Mouse (Mus musculus) myocyte (in vitro differentiated cells): Measurements from ENCODE around the gene P2rx2. TPM values are rescaled to one million over a fixed set of nuclear protein-coding genes. Genes with fewer than 3 reads are reported as not detected.

Experiments used
- H3K27me3 ChIP-seq: one replicate; pipeline ENCODE4 v1.6.1; 2011; ENCODE audit not compliant: control insufficient read depth, insufficient read depth, insufficient read length
- H3K36me3 ChIP-seq: one replicate; pipeline ENCODE4 v1.6.1; 2011; ENCODE audit not compliant: control insufficient read depth, insufficient read depth
- H3K4me2 ChIP-seq: one replicate; pipeline ENCODE4 v1.6.1; 2011; ENCODE audit warnings: low read depth, control low read depth
- H3K4me3 ChIP-seq: one replicate; pipeline ENCODE4 v1.5.1; 2011; ENCODE audit warnings: mild to moderate bottlenecking, control low read depth, moderate library complexity
- H3K79me2 ChIP-seq: one replicate; pipeline ENCODE4 v1.6.1; 2011; ENCODE audit not compliant: control insufficient read depth, insufficient read depth
- H3ac ChIP-seq: one replicate; pipeline ENCODE4 v1.6.1; 2011; ENCODE audit not compliant: control insufficient read depth, insufficient read length
- CEBPB ChIP-seq: IDR thresholded peaks from 2 replicates; pipeline ENCODE4 v1.6.1; 2011; ENCODE audit warnings: mild to moderate bottlenecking, moderate library complexity; ENCODE audit not compliant: poor library complexity, insufficient read depth, severe bottlenecking
- E2F4 ChIP-seq: IDR thresholded peaks from one replicate; pipeline ENCODE4 v1.6.1; 2011; ENCODE audit warnings: mild to moderate bottlenecking, control low read depth, moderate library complexity; ENCODE audit not compliant: insufficient read depth
- MAX ChIP-seq: IDR thresholded peaks from one replicate; pipeline ENCODE4 v1.6.1; 2011; ENCODE audit warnings: low read depth, mild to moderate bottlenecking, control low read depth
- MYOD1 ChIP-seq, 3 experiments: IDR thresholded peaks; one replicate each; pipeline ENCODE4 v1.6.1; 2011; ENCODE audit warnings: control low read depth in 2 of 3, low read depth in 2 of 3, mild to moderate bottlenecking in 2 of 3, moderate library complexity in 1 of 3; ENCODE audit not compliant: insufficient read length in 2 of 3, control insufficient read depth in 1 of 3
- MYOG ChIP-seq, 3 experiments: IDR thresholded peaks; one replicate each; pipeline ENCODE4 v1.6.1; 2011; ENCODE audit warnings: control low read depth in 2 of 3, low read depth in 2 of 3, mild to moderate bottlenecking in 2 of 3; ENCODE audit not compliant: insufficient read length in 2 of 3, control insufficient read depth in 1 of 3, insufficient read depth in 1 of 3
- POLR2A ChIP-seq: IDR thresholded peaks from one replicate; pipeline ENCODE4 v1.6.1; 2011; ENCODE audit warnings: low read depth, mild to moderate bottlenecking, control low read depth, moderate library complexity; ENCODE audit not compliant: insufficient read length
- POLR2AphosphoS2 ChIP-seq: IDR thresholded peaks from one replicate; pipeline ENCODE4 v1.6.1; 2011; ENCODE audit warnings: low read depth, control low read depth; ENCODE audit not compliant: insufficient read length
- REST ChIP-seq: IDR thresholded peaks from one replicate; pipeline ENCODE4 v1.6.1; 2011; ENCODE audit warnings: mild to moderate bottlenecking, control low read depth, moderate library complexity; ENCODE audit not compliant: insufficient read depth, insufficient read length
- SRF ChIP-seq: IDR thresholded peaks from one replicate; pipeline ENCODE4 v1.6.1; 2011; ENCODE audit warnings: low read depth; ENCODE audit not compliant: control insufficient read depth, insufficient read length
- TCF12 ChIP-seq: IDR thresholded peaks from one replicate; pipeline ENCODE4 v1.6.1; 2011; ENCODE audit warnings: mild to moderate bottlenecking, control low read depth; ENCODE audit not compliant: poor library complexity, insufficient read depth, severe bottlenecking
- TCF3 ChIP-seq: IDR thresholded peaks from one replicate; pipeline ENCODE4 v1.6.1; 2011; ENCODE audit warnings: low read depth, control low read depth; ENCODE audit not compliant: insufficient read length
- USF1 ChIP-seq: IDR thresholded peaks from one replicate; pipeline ENCODE4 v1.6.1; 2011; ENCODE audit warnings: low read depth, mild to moderate bottlenecking, control low read depth, moderate library complexity
- polyA plus RNA-seq: library from polyadenylated mRNA; unstranded; fragments of >200 nt; fragmentation: generic; extraction: Trizol; gene quantifications from one replicate; pipeline ENCODE4 v1.2.1, GENCODE M21; 2012; ENCODE audit warnings: missing spikeins

P2rx2 gene
- 0.04 TPM for polyA plus RNA-seq

- no peak within 1 kb of the TSS for H3ac ChIP-seq
- H3K4me3 ChIP-seq: no peak within 1 kb of the TSS
- H3K27me3 ChIP-seq: no peaks in the 10 kb centered on the region
- TF ChIP-seq E2F4 (no peak), POLR2AphosphoS2 (no peak), MYOG (IDR thresholded peaks at IDR 0.05; ENCODE audit: control insufficient read depth in 1 of 3, insufficient read depth in 1 of 3, insufficient read length in 2 of 3, low read depth in 2 of 3) (no peak), MAX (no peak), TCF3 (no peak), TCF12 (no peak), REST (no peak), POLR2A (no peak), SRF (no peak), USF1 (no peak), MYOD1 (IDR thresholded peaks at IDR 0.05; ENCODE audit: control insufficient read depth in 1 of 3, insufficient read length in 2 of 3, low read depth in 2 of 3) (no peak), CEBPB (no peak)
- H3K4me2 ChIP-seq: peak within 1 kb of the TSS; percentile 48
- no peaks in the 10 kb centered on the region for H3K36me3 ChIP-seq
- no peaks in the 10 kb centered on the region for H3K79me2 ChIP-seq
These were observed at the start of gene P2rx2 for GRCm38 (mm10) chr5:110342648-110343284. Gene P2rx2 (minus strand): TSS chr5:110343212.

- no peak overlapping the region for H3ac ChIP-seq
- TF ChIP-seq POLR2AphosphoS2: no peak
- TF ChIP-seq MYOD1 (IDR thresholded peaks at IDR 0.05; ENCODE audit: control insufficient read depth in 1 of 3, insufficient read length in 2 of 3, low read depth in 2 of 3): no peak
- TF ChIP-seq MYOG (IDR thresholded peaks at IDR 0.05; ENCODE audit: control insufficient read depth in 1 of 3, insufficient read depth in 1 of 3, insufficient read length in 2 of 3, low read depth in 2 of 3): no peak
- TF ChIP-seq MAX: no peak
- TF ChIP-seq TCF12: no peak
- no peak for TF ChIP-seq REST
- TF ChIP-seq E2F4: no peak
- TF ChIP-seq CEBPB: no peak
- TF ChIP-seq USF1: no peak
- TF ChIP-seq SRF: no peak
- no peak for TF ChIP-seq POLR2A
- no peak for TF ChIP-seq TCF3
These were observed 49.7 kb upstream of the P2rx2 start for GRCm38 (mm10) chr5:110392727-110393126.

DNA sequence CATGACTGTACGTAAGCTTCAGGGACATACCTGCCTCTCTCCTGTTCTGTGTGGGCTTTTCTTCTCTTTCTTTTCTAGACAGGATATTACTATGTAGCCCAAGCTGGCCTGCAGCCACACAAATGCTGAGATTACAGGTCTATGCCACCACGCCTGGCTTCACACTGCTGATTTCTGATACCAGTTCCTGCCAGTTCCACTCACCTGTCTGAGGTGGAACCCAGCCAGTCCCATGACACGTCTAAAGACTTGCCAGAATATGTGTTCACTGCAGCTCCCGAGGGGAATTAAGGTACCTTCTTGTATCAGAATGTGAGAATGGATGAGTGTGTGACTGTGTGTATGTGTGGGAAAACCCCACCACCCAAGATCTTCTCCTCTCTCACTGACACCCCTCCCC is 47.6 kb upstream of the P2rx2 start:
- TF ChIP-seq MAX: no peak
- no peak for TF ChIP-seq POLR2A
- no peak for TF ChIP-seq REST
- no peak for TF ChIP-seq SRF
- TF ChIP-seq TCF12: no peak
- no peak for TF ChIP-seq E2F4
- no peak for TF ChIP-seq CEBPB
- Histone ChIP-seq H3K79me2 (no peaks in the 10 kb centered on the region), H3K27me3 (no peaks in the 10 kb centered on the region), H3ac (no peak overlapping the region), H3K4me2 (no peak overlapping the region), H3K36me3 (no peaks in the 10 kb centered on the region), H3K4me3 (no peak overlapping the region)

More at GRCm38 (mm10) chr5:110392727-110393126, 49.7 kb upstream of the P2rx2 start:
- Histone ChIP-seq H3K79me2 (no peaks in the 10 kb centered on the region), H3K27me3 (no peaks in the 10 kb centered on the region), H3K4me2 (no peak overlapping the region), H3K4me3 (no peak overlapping the region), H3K36me3 (no peaks in the 10 kb centered on the region)

DNA sequence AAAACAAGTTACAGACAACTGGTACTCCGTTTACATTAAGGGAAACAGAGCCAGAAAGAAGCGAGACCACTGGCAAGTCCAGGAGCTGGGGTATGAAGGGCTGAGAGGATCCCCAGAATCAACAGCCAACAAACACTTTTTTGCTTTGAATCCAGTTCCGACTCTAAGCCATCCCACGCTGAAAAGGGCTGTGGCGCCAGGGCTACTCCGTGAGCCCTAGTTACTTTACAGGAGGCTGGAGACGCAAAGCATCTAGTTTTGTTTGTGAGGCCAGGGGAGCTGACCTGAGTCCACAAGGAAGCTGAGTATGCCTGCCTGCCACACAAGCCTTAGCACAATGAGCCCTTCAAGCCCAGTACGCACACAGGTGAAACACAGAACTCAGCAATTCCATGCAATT is 44.3 kb upstream of the P2rx2 start:
- Histone ChIP-seq H3ac (no peak overlapping the region), H3K27me3 (no peaks in the 10 kb centered on the region), H3K4me2 (peak overlapping the region; percentile 61), H3K4me3 (no peak overlapping the region), H3K36me3 (no peaks in the 10 kb centered on the region), H3K79me2 (no peaks in the 10 kb centered on the region)
- no peak for TF ChIP-seq MAX
- no peak for TF ChIP-seq POLR2A
- TF ChIP-seq POLR2AphosphoS2: no peak
- no peak for TF ChIP-seq TCF3

GRCm38 (mm10) chr5:110386371-110387330 is 43.6 kb upstream of the P2rx2 start:
- H3K36me3 ChIP-seq: no peaks in the 10 kb centered on the region
- no peaks in the 10 kb centered on the region for H3K79me2 ChIP-seq
- TF ChIP-seq E2F4 (no peak), POLR2AphosphoS2 (no peak), TCF12 (no peak), POLR2A (no peak), TCF3 (no peak), SRF (no peak), CEBPB (no peak), REST (no peak), USF1 (no peak), MYOG (IDR thresholded peaks at IDR 0.05; ENCODE audit: control insufficient read depth in 1 of 3, insufficient read depth in 1 of 3, insufficient read length in 2 of 3, low read depth in 2 of 3) (no peak), MYOD1 (IDR thresholded peaks at IDR 0.05; ENCODE audit: control insufficient read depth in 1 of 3, insufficient read length in 2 of 3, low read depth in 2 of 3) (no peak), MAX (no peak)
- no peaks in the 10 kb centered on the region for H3K27me3 ChIP-seq
- H3K4me3 ChIP-seq: no peak overlapping the region
- H3K4me2 ChIP-seq: peak overlapping the region; percentile 61
- H3ac ChIP-seq: no peak overlapping the region
